Mouse (Mus musculus): ENCODE results near the gene Gm44511.
"Not testable (repeated sequence)": the region's sequence is repeated elsewhere in the genome, so short reads cannot be mapped to it uniquely, and the experiment has no call there.

Gene Gm44511

GRCm38 (mm10) chr6:128841327-128842089 lies 15.4 kb upstream of the Gm44511 start:
- DNase-seq (ENCODE audit: extremely low read depth, low read depth, low spot score): no peak

GRCm38 (mm10) chr6:128840669-128841068 lies 14.6 kb upstream of the Gm44511 start:
- not testable (repeated sequence) for DNase-seq (ENCODE audit: extremely low read depth, low read depth, low spot score)

- no peak for DNase-seq (ENCODE audit: extremely low read depth, low read depth, low spot score)
Observed at GRCm38 (mm10) chr6:128839921-128840320, 13.8 kb upstream of the Gm44511 start.

GRCm38 (mm10) chr6:128839266-128839771 lies 13.2 kb upstream of the Gm44511 start:
- no peak for DNase-seq (ENCODE audit: extremely low read depth, low read depth, low spot score)

- DNase-seq (ENCODE audit: extremely low read depth, low read depth, low spot score): no peak
Observed at GRCm38 (mm10) chr6:128838342-128839265, 12.5 kb upstream of the Gm44511 start.

GRCm38 (mm10) chr6:128837454-128838341 lies 11.6 kb upstream of the Gm44511 start:
- no peak for DNase-seq (ENCODE audit: extremely low read depth, low read depth, low spot score)

- no peak for DNase-seq (ENCODE audit: extremely low read depth, low read depth, low spot score)
Observed at GRCm38 (mm10) chr6:128836955-128837334, 10.8 kb upstream of the Gm44511 start.

GRCm38 (mm10) chr6:128836191-128836954 lies 10.3 kb upstream of the Gm44511 start:
- DNase-seq (ENCODE audit: extremely low read depth, low read depth, low spot score): no peak

- DNase-seq (ENCODE audit: extremely low read depth, low read depth, low spot score): no peak
Observed at GRCm38 (mm10) chr6:128835571-128835970, 9.5 kb upstream of the Gm44511 start.

- no peak for DNase-seq (ENCODE audit: extremely low read depth, low read depth, low spot score)
Observed at GRCm38 (mm10) chr6:128833046-128833445, 6.9 kb upstream of the Gm44511 start.

- DNase-seq (ENCODE audit: extremely low read depth, low read depth, low spot score): no peak
Observed at GRCm38 (mm10) chr6:128829837-128830236, 3.7 kb upstream of the Gm44511 start.

GRCm38 (mm10) chr6:128826781-128827180 lies 666 bp upstream of the Gm44511 start:
- no peak for DNase-seq (ENCODE audit: extremely low read depth, low read depth, low spot score)

GRCm38 (mm10) chr6:128818083-128818802 lies 7.9 kb downstream of the Gm44511 start:
- no peak for DNase-seq (ENCODE audit: extremely low read depth, low read depth, low spot score)

- no peak for DNase-seq (ENCODE audit: extremely low read depth, low read depth, low spot score)
Observed at GRCm38 (mm10) chr6:128808532-128808931, 17.6 kb downstream of the Gm44511 start.

- no peak for DNase-seq (ENCODE audit: extremely low read depth, low read depth, low spot score)
Observed at GRCm38 (mm10) chr6:128807021-128807420, 19.1 kb downstream of the Gm44511 start.

- DNase-seq (ENCODE audit: extremely low read depth, low read depth, low spot score): not testable (repeated sequence)
Observed at GRCm38 (mm10) chr6:128804823-128805640, 21.1 kb downstream of the Gm44511 start.

- DNase-seq (ENCODE audit: extremely low read depth, low read depth, low spot score): peak; percentile 76
Observed at GRCm38 (mm10) chr6:128802999-128803857, 22.9 kb downstream of the Gm44511 start.
